Mouse (Mus musculus): ENCODE results near the gene Zcchc4. TPM values are rescaled to one million over a fixed set of nuclear protein-coding genes. Genes with fewer than 3 reads are reported as not detected.

Gene Zcchc4
- polyA plus RNA-seq, 1 experiment from 2014 or later = 7.3 TPM

DNA sequence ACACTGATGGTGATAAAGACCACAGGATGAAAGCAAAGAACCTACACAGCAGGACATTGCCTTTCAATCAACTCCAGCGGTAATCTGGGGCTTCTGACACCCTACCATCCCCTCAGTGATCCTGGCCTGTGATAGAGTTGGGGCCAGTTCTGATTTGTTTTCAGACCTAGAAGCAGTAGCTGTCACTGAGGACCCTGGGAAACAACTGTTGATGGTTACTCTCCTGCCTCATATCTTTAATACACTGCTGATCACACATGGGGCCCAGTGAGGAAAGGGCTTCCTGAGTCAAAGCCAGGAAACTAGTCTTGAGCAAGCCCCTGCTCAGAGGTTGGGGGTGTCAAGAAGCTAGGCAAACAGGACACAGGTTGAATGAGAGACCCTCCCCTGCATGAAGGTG lies 96.3 kb downstream of the Zcchc4 start:
- no peak overlapping the region for H3K27ac ChIP-seq
- peaks cover 5% of the 10 kb centered on the region; the same call in 1 of the 2 replicates for H3K36me3 ChIP-seq (ENCODE audit: inconsistent target)
- no peaks in the 10 kb centered on the region for H3K79me2 ChIP-seq (ENCODE audit: inconsistent target)
- no peak overlapping the region for H3K4me3 ChIP-seq (ENCODE audit: inconsistent target)
- 92% methylated on average over 1 of the region's 1 CpGs for WGBS (ENCODE audit: missing documents)

DNA sequence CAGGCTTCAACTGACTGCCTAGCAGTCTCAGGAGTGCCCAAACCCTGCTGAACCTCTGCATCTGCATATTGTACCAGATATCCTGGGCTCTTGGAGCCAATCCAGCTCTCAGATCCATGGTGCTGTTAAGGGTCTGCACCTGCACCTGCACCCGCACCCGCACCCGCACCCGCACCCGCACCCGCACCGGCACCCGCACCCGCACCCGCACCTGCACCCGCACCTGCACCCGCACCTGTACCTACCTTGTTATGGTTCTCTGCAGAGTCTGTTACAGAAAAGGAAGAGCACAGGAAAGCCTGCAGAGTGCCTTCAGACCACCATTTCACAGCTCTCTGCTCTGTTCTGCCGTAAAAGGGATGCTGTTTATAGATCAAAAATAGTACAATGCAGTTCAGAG lies 96.8 kb downstream of the Zcchc4 start:
- H3K4me3 ChIP-seq (ENCODE audit: inconsistent target) = no peak overlapping the region
- no peak overlapping the region for H3K27ac ChIP-seq
- 84% methylated on average over 13 of the region's 13 CpGs for WGBS (ENCODE audit: missing documents)
- H3K36me3 ChIP-seq (ENCODE audit: inconsistent target) = peaks cover 5% of the 10 kb centered on the region; the same call in 1 of the 2 replicates
- no peaks in the 10 kb centered on the region for H3K79me2 ChIP-seq (ENCODE audit: inconsistent target)

Other genes with a start within 250 kb of the Zcchc4 start
- not detected in 3 replicates for gene Lgi2, start 208.9 kb upstream of the Zcchc4 start, polyA plus RNA-seq (2018)
- gene Sepsecs, start 105.7 kb upstream of the Zcchc4 start, polyA plus RNA-seq (2018) = 4.5 to 6.9 TPM (median 5.5 TPM) in 3 replicates
- 8.7 to 9.0 TPM (median 8.8 TPM) in 3 replicates for gene Pi4k2b, start 33.8 kb upstream of the Zcchc4 start, polyA plus RNA-seq (2018)
- 28.3 to 31.8 TPM (median 28.8 TPM) in 3 replicates for gene Anapc4, start 58.6 kb downstream of the Zcchc4 start, polyA plus RNA-seq (2018)